Mouse (Mus musculus): ENCODE data around the gene Uncx. TPM values are rescaled to one million over a fixed set of nuclear protein-coding genes. Genes with fewer than 3 reads are reported as not detected.

Gene Uncx
- not detected in 2 replicates for polyA plus RNA-seq (2012; rRNA removed)

DNA sequence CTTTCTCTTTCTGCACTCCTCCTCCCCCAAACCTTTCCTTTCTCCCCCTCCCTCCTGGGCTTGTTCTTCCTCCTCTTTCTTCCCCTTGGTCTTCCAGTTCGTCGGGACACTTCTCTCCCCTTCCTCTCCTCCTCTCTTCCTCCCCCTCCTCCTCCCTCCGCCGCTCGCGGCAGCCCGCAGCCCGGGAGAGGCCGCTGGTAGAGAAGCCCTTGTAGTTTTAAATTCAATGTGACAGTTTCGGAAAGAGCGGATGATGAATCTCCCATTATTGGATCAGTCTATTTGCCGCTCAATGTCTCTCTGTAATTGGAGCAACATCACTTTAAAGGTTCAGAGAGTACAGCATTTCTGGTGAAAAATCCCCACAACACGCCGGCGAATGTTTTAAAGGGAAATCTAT, at the start of gene Uncx:
TSS of gene Uncx (plus strand) at position 281 of the 400 bp plus-strand sequence.

Other genes starting within 250 kb of the Uncx start
- gene Adap1, start 217.9 kb upstream of the Uncx start, polyA plus RNA-seq (2012; rRNA removed) = 6.9 and 7.4 TPM in 2 replicates
- gene Cox19, start 192.1 kb upstream of the Uncx start, polyA plus RNA-seq (2012; rRNA removed) = 56.4 and 75.0 TPM in 2 replicates
- gene Cyp2w1, start 190.9 kb upstream of the Uncx start, polyA plus RNA-seq (2012; rRNA removed) = 0.50 and 1.6 TPM in 2 replicates
- gene Gpr146, start 165.8 kb upstream of the Uncx start, polyA plus RNA-seq (2012; rRNA removed) = 30.7 and 31.7 TPM in 2 replicates
- gene C130050O18Rik, start 138.2 kb upstream of the Uncx start, polyA plus RNA-seq (2012; rRNA removed) = 1.5 and 2.4 TPM in 2 replicates
- gene Gper1, start 120.3 kb upstream of the Uncx start, polyA plus RNA-seq (2012; rRNA removed) = 4.0 and 5.0 TPM in 2 replicates
- gene 3110082I17Rik, start 83.0 kb upstream of the Uncx start, polyA plus RNA-seq (2012; rRNA removed) = 18.3 and 24.8 TPM in 2 replicates
- 10.3 and 16.7 TPM in 2 replicates for gene Zfand2a, start 58.9 kb upstream of the Uncx start, polyA plus RNA-seq (2012; rRNA removed)
- 6.3 and 6.6 TPM in 2 replicates for gene Micall2, start 192.8 kb downstream of the Uncx start, polyA plus RNA-seq (2012; rRNA removed)
- 91.7 and 94.2 TPM in 2 replicates for gene Ints1, start 232.2 kb downstream of the Uncx start, polyA plus RNA-seq (2012; rRNA removed)
- 25.7 and 29.3 TPM in 2 replicates for gene Mafk, start 248.0 kb downstream of the Uncx start, polyA plus RNA-seq (2012; rRNA removed)